Mouse (Mus musculus): ENCODE data around the gene Ghrhr.

Gene Ghrhr

DNA sequence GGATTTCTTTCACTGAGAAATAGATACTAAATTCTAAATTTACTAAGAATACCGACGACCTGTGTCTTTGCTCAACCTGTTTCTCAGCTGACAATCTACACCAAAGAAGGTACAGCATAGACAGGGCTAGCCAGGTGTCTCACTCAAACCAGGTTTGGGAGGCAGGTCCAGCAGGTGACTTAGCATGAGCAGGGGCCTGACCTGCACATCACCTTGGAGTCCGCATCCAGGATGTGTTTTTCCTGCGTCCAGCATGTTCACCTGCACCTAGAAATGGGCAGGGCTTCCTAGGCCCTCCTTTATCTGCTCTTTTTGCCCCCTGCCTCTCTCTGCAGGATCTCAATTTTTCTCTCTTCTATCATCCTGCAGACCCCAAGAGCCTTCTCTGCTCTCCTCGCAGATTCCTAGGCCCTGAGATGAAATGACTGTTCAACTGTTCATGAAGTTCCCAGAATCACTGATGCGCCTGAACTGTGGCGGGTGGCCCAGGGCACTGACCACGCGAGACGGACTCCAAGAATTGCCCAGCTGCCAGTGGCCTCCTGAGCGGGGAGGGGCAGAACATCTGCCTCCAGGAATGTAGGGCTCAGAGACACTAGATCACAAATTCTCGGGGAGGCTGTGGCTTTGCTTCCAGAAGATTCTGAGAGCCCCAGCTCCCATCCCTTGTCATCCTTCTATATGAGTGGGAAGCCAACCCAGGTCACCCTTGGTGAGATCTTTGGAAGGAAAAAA lies 22.2 kb upstream of the Ghrhr start:
- no peak for DNase-seq

DNA sequence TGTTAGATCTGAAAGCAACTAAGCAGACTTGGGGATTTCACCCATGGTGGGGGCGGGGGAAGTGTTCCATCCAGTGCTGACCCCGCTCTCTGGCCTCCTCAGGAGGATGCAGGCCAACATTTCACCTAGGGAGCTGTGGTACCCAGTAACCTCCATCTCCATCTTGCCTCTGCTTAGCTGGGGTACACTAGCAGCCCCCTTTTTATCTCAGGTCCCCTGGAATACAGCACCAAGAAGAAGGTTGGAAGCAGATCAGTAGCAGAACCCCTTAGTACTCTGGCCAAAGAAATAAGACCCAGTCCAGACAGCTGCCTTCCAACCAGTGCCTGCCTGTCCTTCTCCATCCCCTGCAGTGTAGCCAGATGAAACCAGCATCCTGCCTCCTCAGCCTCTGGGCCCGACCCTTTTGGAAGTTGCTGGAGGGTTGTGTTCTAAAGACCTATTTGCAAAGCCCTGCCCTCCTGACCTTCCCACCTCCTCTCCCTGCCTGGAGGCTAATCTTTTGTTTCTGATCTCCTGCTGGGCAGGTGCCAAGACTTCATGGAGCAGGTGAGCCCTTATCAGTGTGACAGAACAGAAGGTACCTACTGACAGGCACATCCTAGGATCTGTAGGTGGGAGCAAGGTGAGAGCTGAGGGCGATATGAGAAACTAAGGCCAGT lies 21.5 kb upstream of the Ghrhr start:
- DNase-seq = no peak

DNA sequence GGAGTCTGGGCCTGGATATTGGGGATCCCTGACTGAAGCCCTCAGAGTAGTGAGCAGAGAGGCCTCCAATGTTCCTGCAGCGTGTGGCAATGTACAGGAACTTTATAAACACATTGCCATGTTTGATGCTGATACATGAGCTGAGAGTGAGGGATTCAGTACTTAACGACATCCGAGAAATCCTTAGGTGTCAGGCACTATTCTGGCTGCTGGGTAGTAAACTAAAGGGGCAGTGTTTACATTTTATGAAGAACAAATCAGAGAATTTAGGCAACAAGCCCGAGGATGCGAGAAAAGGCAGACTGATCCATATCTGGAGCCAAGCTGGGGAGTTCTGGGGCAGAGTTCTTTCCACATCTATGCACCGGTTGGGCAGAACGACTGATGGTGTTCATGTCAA lies 20.5 kb upstream of the Ghrhr start:
- no peak for DNase-seq

DNA sequence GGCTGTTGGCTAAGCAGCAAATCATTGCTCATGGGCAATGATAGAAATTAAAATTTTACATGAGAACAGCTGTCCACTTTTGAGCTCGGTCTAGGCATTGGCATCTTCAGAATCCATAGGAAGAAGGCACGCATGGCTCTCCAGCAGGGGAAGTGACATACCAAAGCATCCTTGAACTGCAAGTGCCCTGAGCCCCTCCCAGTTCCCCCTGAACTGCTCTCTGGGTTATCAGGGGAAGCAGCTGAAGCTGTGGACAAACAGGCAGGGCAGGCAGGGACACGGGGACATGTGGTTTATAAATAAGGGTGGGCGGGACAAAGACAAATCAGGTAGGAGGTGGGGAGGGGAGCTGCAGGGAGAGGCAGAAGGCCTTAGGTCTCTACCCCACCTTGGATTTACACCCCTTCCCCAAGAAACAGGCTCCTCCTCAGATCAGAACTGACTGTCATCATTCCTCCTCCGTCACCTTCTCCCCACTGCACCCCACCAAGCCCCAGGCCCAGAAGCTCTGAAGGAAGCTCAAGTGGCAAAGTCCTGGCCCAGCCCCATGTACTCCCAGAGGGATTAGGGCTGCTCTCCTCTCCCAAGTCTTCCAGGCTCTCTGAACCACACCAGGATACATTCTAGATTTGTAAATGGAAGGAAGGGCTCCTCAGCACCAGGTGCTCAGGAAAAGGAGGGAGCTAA lies 19.9 kb upstream of the Ghrhr start:
- DNase-seq = no peak

DNA sequence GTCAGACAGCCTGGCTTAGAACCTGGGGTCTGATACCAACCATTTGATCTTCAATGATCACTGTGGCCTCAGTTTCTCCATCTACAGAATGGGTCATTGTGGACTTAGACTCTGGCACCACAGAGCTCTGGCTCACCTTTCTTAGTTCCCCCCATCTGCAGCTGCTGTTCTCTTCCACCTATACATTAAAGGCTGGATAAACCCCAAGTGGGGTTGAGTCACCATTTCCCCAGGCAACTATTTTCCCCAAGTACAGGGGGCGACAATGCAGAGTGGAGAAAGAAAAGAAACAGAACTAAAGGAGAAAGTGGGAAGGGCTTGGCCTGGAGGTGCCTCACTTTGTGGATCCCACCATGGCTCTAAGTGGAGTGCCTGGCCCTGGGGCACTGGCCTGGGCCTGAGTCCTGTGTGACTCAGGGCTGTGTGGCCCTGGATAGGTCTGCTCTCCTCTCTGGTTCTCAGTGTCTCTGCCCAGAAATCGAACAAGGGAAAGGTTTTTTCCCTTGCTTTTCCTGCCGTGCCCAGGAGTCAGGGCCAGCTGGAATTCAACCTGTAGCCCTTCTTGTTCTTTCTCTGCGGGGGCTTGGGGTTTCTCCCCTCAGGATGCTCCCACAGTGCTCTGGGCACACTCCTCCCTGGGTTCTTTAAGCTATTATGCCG lies 19.0 kb upstream of the Ghrhr start:
- DNase-seq = no peak

DNA sequence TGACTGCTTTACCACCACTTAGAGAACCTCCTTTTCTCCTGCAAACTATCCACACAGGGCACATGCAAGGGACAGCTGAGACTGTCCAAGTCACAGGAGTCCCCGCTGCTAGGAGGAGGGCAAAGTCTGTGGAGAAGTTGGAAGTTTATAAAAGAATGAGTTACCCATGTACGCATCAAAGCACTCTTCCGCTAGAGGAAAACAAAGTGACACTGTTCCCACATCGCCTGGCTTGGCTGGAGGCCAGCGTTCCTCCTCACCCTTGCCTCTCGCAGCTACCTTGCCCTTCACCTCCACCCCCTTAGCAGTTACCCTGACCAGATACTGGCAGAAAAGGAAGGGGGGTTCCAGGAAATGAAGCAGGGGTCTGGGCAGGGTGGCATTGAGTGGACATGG lies 18.5 kb upstream of the Ghrhr start:
- DNase-seq = no peak

DNA sequence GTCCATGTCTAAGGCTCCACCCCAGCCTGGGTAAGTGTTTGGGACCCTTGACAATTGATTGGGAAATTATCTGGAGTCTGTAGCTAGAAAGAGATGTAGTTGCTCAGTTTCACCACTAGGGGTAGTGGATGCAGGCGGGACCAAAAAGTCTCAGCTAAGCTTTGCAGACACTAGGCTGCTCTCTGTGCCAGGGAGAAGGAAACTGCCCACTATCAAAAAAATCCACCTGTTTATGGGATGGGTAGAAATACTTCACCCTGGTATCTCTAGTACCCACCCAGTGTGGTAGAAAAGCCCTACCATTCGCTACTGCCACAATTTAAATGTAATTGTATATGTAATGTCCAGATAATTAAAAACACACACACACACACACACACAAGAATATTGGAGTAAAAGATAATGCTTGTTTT lies 17.4 kb upstream of the Ghrhr start:
- DNase-seq = no peak

DNA sequence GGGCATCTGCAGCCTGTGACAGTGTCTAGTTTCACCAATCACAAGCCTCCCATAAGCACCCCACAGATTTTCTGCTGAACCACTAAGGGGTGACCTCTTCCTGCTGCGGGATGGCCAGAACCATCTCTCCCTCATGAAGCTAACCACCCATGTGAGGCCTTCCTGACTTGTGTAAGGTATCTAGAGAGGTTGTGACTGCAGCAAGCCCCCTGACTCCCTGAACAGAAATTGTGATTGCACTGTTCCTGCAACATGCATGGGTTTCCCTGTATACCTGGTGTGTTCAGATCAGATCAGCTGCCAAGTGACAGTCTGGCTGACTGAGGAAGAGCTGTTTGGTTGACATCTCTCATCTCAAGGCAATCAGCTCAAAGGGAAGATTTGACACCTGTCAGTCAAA lies 13.4 kb upstream of the Ghrhr start:
- no peak for DNase-seq

DNA sequence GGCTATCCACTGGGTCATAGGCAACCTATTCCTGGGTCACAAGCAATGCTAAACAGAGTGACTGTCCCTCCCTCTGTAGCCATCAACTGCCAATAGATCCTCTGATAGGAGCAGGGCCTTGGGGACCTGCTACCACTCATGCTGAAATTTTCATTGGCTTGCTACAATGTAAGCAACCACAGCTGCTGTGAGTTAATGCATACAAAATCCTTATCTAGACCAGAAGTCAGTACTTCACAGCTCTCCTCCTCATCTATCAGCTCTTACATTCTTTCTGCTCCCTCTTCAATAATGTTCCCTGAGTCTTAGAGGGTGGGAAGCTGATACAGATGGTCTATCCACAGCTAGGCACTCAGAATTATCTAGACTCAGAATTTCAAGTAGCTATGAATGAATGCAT lies 9.0 kb upstream of the Ghrhr start:
- no peak for DNase-seq

DNA sequence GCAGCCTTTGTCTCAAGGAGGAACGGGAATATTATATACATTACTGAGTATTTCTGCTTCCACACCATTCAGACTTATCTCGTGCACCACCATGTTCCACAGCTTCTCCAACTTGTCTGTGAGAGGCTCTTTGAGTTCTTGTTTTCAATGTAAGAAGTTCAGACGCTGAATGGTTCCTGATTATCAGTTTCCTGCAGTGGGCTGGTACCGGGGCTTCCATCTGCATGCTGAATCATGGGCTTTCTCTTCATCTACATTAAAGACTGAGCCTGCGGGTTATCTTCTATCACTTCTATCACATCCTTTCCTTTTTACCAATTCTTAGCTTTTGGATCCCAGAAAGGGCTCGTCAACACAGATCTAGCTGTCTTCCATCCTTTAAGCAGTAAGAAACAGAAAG lies 5.3 kb upstream of the Ghrhr start:
- no peak for DNase-seq

DNA sequence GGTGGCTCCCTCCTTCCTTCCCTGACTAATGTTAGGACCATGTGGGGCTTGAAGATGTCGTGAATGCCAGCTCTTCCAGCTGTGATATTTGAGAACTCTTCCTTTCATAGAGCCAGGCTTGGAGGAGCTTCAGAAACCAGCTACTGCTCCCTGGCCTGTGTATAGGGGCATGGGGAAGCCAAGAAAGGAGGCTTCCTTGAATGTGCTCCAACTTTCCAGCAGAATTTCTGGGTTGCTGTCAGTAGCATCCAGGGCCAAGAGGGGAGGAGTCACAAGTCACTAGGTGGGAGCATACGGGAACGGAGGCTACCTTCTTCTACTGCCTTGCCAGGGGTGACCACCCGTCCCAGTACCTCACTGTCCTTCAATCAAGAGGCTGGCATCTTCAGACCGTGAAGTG lies 416 bp downstream of the Ghrhr start:
- no peak for DNase-seq

DNA sequence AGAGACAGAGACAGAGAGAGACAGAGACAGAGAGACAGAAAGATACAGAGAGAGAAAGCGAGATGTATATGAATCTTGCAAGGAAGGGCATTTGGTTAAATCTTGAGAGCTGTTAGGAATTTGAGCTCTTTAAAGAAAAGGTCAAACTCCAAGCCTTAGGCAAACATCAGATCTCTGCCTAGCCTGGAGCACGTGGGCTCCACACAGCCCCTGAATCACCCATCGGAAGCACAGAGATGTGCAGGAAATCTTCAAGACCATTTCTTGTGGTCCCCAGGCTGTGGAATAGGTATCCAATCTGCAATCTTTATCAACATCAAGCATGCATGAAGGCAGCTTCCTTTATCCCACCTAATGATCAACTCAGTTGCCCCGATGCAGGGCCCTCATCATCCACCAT lies 1.4 kb downstream of the Ghrhr start:
- no peak for DNase-seq

DNA sequence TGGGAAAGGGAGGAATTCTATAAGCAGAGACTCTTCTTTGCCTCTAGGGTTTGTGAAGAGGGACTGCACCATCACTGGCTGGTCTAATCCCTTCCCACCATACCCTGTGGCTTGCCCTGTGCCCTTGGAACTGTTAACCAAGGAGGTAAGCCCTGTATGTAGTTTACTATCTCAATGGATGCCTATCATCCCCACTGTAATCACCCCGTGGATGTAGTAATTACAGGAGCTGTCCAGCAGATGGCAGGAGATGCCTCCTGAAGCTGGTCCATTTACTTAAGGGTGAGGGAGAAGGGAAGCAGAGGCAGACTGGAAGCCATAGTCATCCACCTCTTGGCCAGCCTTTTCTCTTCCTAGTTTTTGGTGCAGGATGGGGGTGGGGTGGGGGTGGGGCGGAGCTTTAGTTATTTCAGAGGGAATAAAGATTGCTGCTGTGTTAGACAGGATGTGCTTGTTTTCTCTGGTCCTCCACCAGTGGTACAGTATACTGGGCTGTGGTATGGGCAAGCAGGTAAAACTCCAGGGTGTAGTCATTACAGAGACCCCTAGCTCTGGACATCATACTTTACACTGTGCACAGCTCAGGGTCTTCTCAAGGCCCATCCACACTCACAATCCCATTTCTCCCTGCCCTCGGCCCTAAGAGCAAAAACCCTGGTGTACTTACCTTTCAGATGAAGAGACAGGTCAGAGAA lies 3.7 kb downstream of the Ghrhr start:
- no peak for DNase-seq

DNA sequence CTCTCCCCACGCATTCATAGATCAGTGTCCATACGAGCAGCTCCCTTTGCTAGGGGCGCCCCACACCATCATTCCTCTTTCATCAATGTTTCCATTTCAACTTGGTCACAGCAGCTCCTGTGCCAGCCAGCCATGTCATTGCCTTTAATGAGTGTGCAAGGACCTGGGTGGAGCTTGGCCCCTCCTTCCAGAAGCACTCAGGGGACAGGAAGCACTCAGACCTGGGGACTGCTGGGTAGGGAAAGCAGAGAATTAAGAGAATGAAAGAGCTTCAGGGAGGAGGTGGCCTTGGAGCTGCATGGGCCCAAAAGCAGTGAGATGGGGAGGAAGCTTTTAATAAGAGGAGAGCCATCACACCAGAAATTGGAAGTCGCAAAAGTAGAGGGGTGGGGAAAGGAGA lies 5.9 kb downstream of the Ghrhr start:
- DNase-seq = no peak

DNA sequence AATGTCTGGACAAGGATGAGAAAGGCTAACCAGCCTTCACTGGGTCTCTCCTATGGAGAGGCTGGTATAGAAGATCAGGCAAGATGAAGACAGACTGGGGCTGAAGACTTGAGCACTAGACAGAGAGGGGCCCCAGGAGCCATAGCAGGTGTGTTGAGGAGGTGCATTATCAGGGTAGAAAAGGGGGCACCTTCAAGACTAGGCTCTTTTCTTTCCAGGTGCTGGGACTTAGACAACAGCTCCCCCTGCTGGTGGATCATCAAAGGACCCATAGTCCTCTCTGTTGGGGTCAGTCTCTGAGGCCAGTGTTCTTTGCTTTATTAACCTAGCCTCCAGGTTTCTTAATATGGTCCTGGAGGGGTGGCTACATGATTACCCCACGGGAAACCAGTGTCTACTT lies 7.8 kb downstream of the Ghrhr start:
- DNase-seq = peak; percentile 40

DNA sequence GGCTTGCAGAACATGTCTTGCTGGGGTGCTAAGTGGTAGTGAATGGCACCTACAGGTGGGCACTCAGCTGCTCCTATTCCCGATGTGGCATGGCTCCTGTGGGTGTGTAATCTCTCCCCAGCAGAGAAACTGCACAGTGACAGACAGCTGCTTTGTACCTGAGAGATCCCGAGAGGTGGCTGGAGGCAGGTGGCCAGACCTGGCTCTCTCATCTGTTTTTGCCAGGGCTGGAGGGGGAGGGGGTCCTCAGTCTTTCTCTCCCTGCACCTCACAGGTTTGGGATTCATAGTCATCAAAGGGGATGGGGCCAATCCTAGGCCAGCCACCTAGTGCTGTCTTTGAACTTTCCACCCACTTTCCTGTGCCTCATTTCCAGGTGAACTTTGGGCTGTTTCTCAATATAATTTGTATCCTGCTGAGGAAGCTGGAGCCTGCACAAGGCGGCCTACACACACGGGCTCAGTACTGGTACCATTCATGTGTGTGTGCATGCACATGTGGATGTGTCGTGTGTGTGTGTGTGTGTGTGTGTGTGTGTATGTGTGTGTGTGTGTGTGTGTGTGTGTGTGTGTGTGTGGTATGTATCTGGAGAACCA lies 8.4 kb downstream of the Ghrhr start:
- no peak for DNase-seq

DNA sequence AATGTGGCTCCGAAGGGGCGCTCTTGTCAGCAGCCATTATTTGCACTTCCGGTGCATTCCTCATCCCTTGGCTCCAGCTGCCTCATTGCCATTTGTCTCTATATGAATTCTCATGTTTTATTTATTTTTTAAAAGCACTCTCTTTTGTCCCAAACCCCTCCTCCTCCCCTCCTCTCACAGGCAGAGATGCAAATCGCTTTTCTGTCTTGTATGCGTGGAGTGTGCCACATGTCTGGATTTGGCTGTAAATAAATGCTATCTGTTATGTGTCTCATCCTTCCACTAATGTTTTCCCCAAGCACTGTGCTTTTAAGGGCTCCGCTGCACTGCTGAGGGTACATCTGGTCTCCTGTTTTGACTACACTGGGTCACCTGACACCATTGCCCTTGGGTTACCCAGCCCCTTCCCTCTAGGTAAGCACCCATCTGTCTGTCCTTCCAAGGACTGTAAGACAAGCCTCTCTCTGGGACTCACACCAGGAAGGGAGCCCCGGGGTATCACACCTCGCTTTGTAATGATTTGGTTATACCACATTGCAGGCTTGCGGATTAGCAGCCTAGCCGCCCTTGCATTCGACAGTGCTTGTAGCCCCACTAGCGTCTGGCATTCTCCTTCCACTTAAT lies 12.6 kb downstream of the Ghrhr start:
- no peak for DNase-seq

DNA sequence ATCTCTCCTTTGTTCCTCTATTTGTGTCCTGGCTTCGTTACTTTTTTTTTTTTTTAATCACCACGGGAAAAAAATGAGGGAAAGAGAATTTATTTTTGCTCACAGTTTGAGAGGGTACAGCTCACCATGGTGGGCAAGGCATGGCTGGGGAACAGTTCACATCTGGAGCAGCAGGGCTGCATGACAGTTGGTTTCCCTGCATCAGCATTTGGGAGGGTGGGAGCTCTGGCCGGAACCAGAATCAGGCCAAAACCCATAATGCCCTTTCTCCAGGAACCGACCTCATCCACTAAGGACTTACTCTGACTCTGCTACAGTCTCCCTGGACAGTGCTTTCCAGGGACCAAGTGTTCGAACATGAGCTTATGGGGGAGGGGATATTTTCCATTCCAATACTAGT lies 13.2 kb downstream of the Ghrhr start:
- DNase-seq = no peak

DNA sequence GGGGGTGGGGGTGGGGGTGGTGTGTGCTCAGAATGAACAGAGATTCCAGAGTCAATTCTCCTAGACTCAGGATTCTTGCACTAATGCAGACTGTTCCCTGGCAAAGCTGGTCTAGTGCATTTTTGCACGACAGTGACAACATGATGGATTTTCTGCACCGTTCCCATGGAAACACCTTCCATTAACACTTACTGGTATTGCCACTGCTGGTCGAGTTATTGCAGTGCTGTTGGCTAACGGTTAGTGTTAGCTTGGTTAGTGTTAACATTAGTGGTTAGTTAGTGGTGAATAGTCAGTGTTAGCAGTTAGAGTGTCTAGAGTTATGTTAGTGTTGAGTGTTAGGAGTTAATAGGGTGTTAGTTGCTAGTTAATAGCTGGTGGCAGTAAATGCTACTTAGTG lies 15.7 kb downstream of the Ghrhr start:
- DNase-seq = no peak

DNA sequence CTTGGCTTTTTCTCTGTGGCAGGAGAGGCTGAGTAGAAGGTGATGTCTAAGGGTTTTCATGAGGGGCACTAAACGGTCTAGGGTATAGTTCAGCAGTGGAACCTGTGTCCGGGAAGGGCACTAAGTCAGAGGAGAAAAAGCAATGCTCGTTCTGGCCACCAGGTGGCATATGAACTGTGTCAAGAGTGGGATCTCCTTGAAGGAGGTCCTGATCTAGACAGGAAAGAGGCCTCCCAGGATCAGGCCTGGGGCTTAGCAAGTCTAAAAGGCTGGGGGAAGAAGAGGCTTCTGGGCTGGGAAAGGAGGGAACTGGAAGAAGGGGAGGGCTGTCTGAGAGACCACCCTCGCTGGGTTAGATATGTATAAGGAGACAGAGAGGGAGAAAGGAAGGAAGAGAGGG lies 16.4 kb downstream of the Ghrhr start:
- DNase-seq = peak; percentile 55

DNA sequence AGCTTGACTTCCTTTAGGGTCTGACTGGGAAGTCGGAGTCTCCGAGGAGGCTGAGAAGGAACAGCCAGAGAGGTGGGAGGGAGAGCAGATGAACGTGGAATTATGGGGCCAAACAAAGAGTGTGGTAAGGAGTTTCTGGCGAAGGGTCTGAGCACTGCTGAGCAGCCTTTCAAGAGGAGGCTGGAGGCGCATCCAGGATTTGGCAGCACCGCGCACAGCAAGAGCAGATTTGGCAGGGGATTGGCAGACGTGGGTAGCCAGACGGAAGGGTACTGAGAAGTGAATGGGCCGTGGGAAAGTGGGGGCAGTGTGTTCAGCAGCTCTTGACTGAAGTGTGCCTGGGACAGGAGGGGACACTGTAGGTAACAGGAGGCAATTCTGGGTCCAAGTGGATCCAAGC lies 18.8 kb downstream of the Ghrhr start:
- DNase-seq = peak; percentile 79

DNA sequence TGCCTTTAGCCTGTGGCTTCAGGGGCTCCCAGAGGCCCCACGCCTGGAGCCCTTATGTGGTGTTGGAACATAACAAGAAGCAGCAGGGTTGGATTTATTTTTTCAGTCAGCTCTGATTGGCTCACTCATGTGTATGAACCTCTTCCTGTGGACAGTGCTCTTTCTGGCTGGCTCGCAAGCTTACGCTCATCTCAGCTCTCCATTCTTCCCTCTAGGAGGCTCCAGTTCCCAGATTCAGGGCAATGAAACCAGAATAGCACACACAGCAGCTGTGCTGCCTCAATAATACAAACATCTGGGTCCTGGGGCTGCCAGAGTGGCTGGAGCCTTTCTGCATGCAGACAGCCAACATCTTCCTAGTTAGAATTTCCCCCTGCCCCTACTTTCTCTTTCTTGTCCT lies 20.1 kb downstream of the Ghrhr start:
- DNase-seq = peak; percentile 59
